Mouse (Mus musculus) liver, embryonic 14.5 days (tissue): ENCODE data around the gene Cacna1c. TPM values are rescaled to one million over a fixed set of nuclear protein-coding genes. Genes with fewer than 3 reads are reported as not detected.

Experiments used
- ATAC-seq: fragments of 200-750 bp; cut with Nextera tagmentation; 2 replicates; pipeline ENCODE4 v1.8.0; 2017; ENCODE audit warnings: moderate number of reproducible peaks, mild to moderate bottlenecking, moderate library complexity; ENCODE audit not compliant: insufficient read depth
- DNase-seq, 3 experiments: peaks; one replicate each; pipeline ENCODE4 v3.0.0-alpha.2; 2012 to 2013; ENCODE audit warnings: low read depth in 3 of 3, low spot score in 3 of 3
- H3K27ac ChIP-seq: fragments of 300-500 bp; sonication (generic); 2 replicates; pipeline ENCODE4 v1.5.1; 2014; ENCODE audit warnings: moderate library complexity, mild to moderate bottlenecking, control low read depth, inconsistent platforms
- H3K27me3 ChIP-seq: fragments of 300-500 bp; sonication (generic); 2 replicates; pipeline ENCODE4 v1.6.1; 2014; ENCODE audit warnings: mild to moderate bottlenecking, low read length, moderate library complexity; ENCODE audit not compliant: control insufficient read depth, insufficient read depth
- H3K36me3 ChIP-seq: fragments of 300-500 bp; sonication (generic); replicated peaks from 2 replicates; pipeline ENCODE4 v1.6.1; 2014; ENCODE audit warnings: low read depth; ENCODE audit not compliant: control insufficient read depth, insufficient read depth
- H3K4me1 ChIP-seq, 2 experiments: fragments of 200-500 bp in 1 of 2; fragments of 300-500 bp in 1 of 2; sonication (generic) in 1 of 2; replicated peaks; 2 replicates each; pipeline ENCODE4 v1.6.1; 2012 to 2014; ENCODE audit warnings: antibody characterized with exemption in 1 of 2, inconsistent platforms in 1 of 2, low read length in 1 of 2; ENCODE audit not compliant: control insufficient read depth in 2 of 2, insufficient read depth in 2 of 2
- H3K4me2 ChIP-seq: fragments of 300-500 bp; sonication (generic); 2 replicates; pipeline ENCODE4 v1.6.1; 2014; ENCODE audit warnings: low read depth, mild to moderate bottlenecking, control low read depth, moderate library complexity
- H3K4me3 ChIP-seq, 2 experiments: fragments of 200-500 bp in 1 of 2; fragments of 300-500 bp in 1 of 2; sonication (generic) in 1 of 2; 2 replicates each; pipeline ENCODE4 v1.5.1; 2012 to 2014; ENCODE audit warnings: low read depth in 2 of 2, low read length in 2 of 2, mild to moderate bottlenecking in 2 of 2, control low read depth in 1 of 2, inconsistent platforms in 1 of 2, moderate library complexity in 1 of 2; ENCODE audit not compliant: insufficient read depth in 1 of 2
- H3K9ac ChIP-seq: fragments of 300-500 bp; sonication (generic); replicated peaks from 2 replicates; pipeline ENCODE4 v1.6.1; 2014; ENCODE audit warnings: mild to moderate bottlenecking, control low read depth, moderate library complexity
- H3K9me3 ChIP-seq: fragments of 300-500 bp; sonication (generic); 2 replicates; pipeline ENCODE4 v1.6.1; 2016; ENCODE audit warnings: low read length, mixed read lengths; ENCODE audit not compliant: control insufficient read depth
- CTCF ChIP-seq: IDR thresholded peaks from 2 replicates; pipeline ENCODE4 v1.5.1; 2016; ENCODE audit warnings: antibody characterized with exemption, low read depth, control low read depth
- EP300 ChIP-seq: IDR thresholded peaks from 2 replicates; pipeline ENCODE4 v1.6.1; 2016; ENCODE audit warnings: antibody characterized with exemption, low read depth
- WGBS: fragments of 180-500 bp; shearing (Covaris S2); extraction: QIAGEN DNeasy Blood & Tissue Kit; methylation state at CpG from one replicate; pipeline ENCODE4 v1.1.7; 2014; ENCODE audit not compliant: insufficient replicate concordance; 5-methylcytosine and 5-hydroxymethylcytosine counted together
- polyA plus RNA-seq, 2 experiments: library from polyadenylated mRNA; depleted of rRNA in 1 of 2; stranded (reverse) in 1 of 2; unstranded in 1 of 2; fragments of >200 nt; fragmentation: Nextera tagmentation in 1 of 2; extraction: Ambion mirVana in 1 of 2; gene quantifications; 2 replicates each; pipeline versions ENCODE4 v1.2.1 to v1.2.3; 2012 to 2014

Cacna1c gene
- polyA plus RNA-seq, 2 experiments: 0.20 to 0.32 TPM

GRCm38 (mm10) chr6:118649121-118649783 lies 547.0 kb downstream of the Cacna1c start:
- DNase-seq (no peak), ATAC-seq (no peak)
- H3K9me3 ChIP-seq: no peaks in the 10 kb centered on the region
- H3K4me2 ChIP-seq: no peak overlapping the region
- no peak overlapping the region for H3K27ac ChIP-seq
- H3K4me1 ChIP-seq: 0 out of 4 replicates have a peak, but pooled peaks cover 0 to 1% of the 10 kb centered on the region in 2 experiments
- no peaks in the 10 kb centered on the region for H3K27me3 ChIP-seq
- 75% methylated on average over 6 of the region's 6 CpGs for WGBS
- TF ChIP-seq CTCF: no peak
- TF ChIP-seq EP300: no peak
- H3K4me3 ChIP-seq: no peak overlapping the region
- H3K36me3 ChIP-seq: no peaks in the 10 kb centered on the region
- no peak overlapping the region for H3K9ac ChIP-seq

GRCm38 (mm10) chr6:118646265-118647061 lies 549.8 kb downstream of the Cacna1c start:
- ATAC-seq: no peak
- no peaks in the 10 kb centered on the region for H3K9me3 ChIP-seq
- no peaks in the 10 kb centered on the region for H3K36me3 ChIP-seq
- 0 out of 4 replicates have a peak, but pooled peaks cover 0 to 1% of the 10 kb centered on the region in 2 experiments for H3K4me1 ChIP-seq
- TF ChIP-seq EP300: no peak
- TF ChIP-seq CTCF: peak; percentile 84
- H3K27me3 ChIP-seq: no peaks in the 10 kb centered on the region
- no peak overlapping the region for H3K4me3 ChIP-seq
- 41% methylated on average over 14 of the region's 14 CpGs for WGBS
- no peak overlapping the region for H3K9ac ChIP-seq
- DNase-seq: peak; percentile 24 to 49 (median 29)
- no peak overlapping the region for H3K27ac ChIP-seq
- no peak overlapping the region for H3K4me2 ChIP-seq

GRCm38 (mm10) chr6:118644866-118645265 lies 551.4 kb downstream of the Cacna1c start:
- TF ChIP-seq CTCF (no peak), EP300 (no peak)
- no peaks in the 10 kb centered on the region for H3K4me1 ChIP-seq
- H3K36me3 ChIP-seq: no peaks in the 10 kb centered on the region
- no peak overlapping the region for H3K27ac ChIP-seq
- DNase-seq (no peak), ATAC-seq (no peak)
- no peaks in the 10 kb centered on the region for H3K27me3 ChIP-seq
- H3K9ac ChIP-seq: no peak overlapping the region
- H3K4me2 ChIP-seq: no peak overlapping the region
- 67% methylated on average over 12 of the region's 12 CpGs for WGBS
- H3K9me3 ChIP-seq: no peaks in the 10 kb centered on the region
- H3K4me3 ChIP-seq: no peak overlapping the region

GRCm38 (mm10) chr6:118643541-118643940 lies 552.7 kb downstream of the Cacna1c start:
- TF ChIP-seq CTCF: no peak
- H3K4me3 ChIP-seq: no peak overlapping the region
- no peak overlapping the region for H3K4me2 ChIP-seq
- H3K9ac ChIP-seq: no peak overlapping the region
- H3K9me3 ChIP-seq: no peaks in the 10 kb centered on the region
- WGBS: 56% methylated on average over 2 of the region's 2 CpGs
- H3K27ac ChIP-seq: no peak overlapping the region
- no peaks in the 10 kb centered on the region for H3K36me3 ChIP-seq
- ATAC-seq (no peak), DNase-seq (no peak)
- H3K27me3 ChIP-seq: no peaks in the 10 kb centered on the region
- H3K4me1 ChIP-seq: no peaks in the 10 kb centered on the region

GRCm38 (mm10) chr6:118641671-118642325 lies 554.4 kb downstream of the Cacna1c start:
- Histone ChIP-seq H3K4me3 (no peak overlapping the region), H3K27me3 (no peaks in the 10 kb centered on the region), H3K9ac (no peak overlapping the region), H3K4me2 (no peak overlapping the region), H3K36me3 (no peaks in the 10 kb centered on the region), H3K9me3 (no peaks in the 10 kb centered on the region), H3K27ac (no peak overlapping the region), H3K4me1 (no peaks in the 10 kb centered on the region)
- DNase-seq: no peak
- WGBS: 42% methylated on average over 6 of the region's 6 CpGs
- TF ChIP-seq EP300 (no peak), CTCF (no peak)
- no peak for ATAC-seq
